Mouse (Mus musculus): ENCODE data around the gene Dpy19l1. TPM values are rescaled to one million over a fixed set of nuclear protein-coding genes. Genes with fewer than 3 reads are reported as not detected.

The Dpy19l1 gene
- polyA plus RNA-seq (2012) = 0.31 and 0.51 TPM in 2 replicates

- TF ChIP-seq GATA1 (IDR thresholded peaks at IDR 0.05; ENCODE audit: low read length) (no peak), TAL1 (IDR thresholded peaks at IDR 0.05; ENCODE audit: low read length) (no peak)
- peak within 1 kb of the TSS; percentile 85 for H3K4me3 ChIP-seq (replicated peaks)
- no peaks in the 10 kb centered on the region for H3K27me3 ChIP-seq (ENCODE audit: control insufficient read depth)
- H3K36me3 ChIP-seq (ENCODE audit: control insufficient read depth) = peaks cover 6% of the 10 kb centered on the region
- 0 out of 2 replicates have a peak, but pooled peaks cover 2% of the 10 kb centered on the region for H3K9me3 ChIP-seq (ENCODE audit: control insufficient read depth, low read length)
- peaks cover 47% of the 10 kb centered on the region for H3K4me1 ChIP-seq (ENCODE audit: control insufficient read depth)
Measured at GRCm38 (mm10) chr9:24503067-24503857, at the start of gene Dpy19l1. TSS of gene Dpy19l1 (minus strand) at chr9:24503140.

- Histone ChIP-seq H3K36me3 (ENCODE audit: control insufficient read depth) (no peaks in the 10 kb centered on the region), H3K4me1 (ENCODE audit: control insufficient read depth) (no peaks in the 10 kb centered on the region), H3K4me3 (replicated peaks) (no peak overlapping the region), H3K27me3 (ENCODE audit: control insufficient read depth) (no peaks in the 10 kb centered on the region), H3K9me3 (ENCODE audit: control insufficient read depth, low read length) (no peaks in the 10 kb centered on the region)
- no peak for TF ChIP-seq TAL1 (IDR thresholded peaks at IDR 0.05; ENCODE audit: low read length)
- TF ChIP-seq GATA1 (IDR thresholded peaks at IDR 0.05; ENCODE audit: low read length) = no peak
Measured at GRCm38 (mm10) chr9:24538159-24538558, 35.2 kb upstream of the Dpy19l1 start.

DNA sequence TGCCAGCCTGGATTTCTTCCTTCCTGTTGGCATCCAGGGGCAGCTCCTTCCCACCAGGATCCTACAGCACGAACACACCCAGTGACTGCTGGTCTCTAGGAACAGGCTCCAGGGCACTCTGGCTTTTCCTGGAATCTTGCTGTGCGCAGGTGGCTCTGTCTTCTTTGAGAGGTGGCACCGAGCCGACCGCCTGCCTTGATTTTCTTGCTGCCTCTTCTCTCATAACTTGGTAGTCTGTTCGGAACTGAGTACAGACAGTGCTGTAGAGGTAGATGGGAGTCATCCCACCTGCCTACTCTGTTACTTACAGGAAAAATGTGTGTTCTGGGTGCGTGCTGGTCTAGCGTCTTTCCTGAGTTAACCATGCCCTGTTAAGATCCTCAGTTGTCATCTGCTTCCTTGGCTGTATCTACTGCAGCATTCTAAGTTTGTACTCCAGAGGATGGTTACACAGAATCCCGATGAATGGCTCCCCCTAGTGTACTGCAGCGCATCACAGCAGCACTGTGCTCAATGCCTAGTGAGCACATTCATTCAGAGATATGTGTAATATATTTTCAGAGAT lies 13.7 kb upstream of the Dpy19l1 start:
- H3K36me3 ChIP-seq (ENCODE audit: control insufficient read depth) = no peaks in the 10 kb centered on the region
- no peak overlapping the region for H3K4me3 ChIP-seq (replicated peaks)
- TF ChIP-seq TAL1 (IDR thresholded peaks at IDR 0.05; ENCODE audit: low read length) (no peak), GATA1 (IDR thresholded peaks at IDR 0.05; ENCODE audit: low read length) (no peak)
- no peaks in the 10 kb centered on the region for H3K27me3 ChIP-seq (ENCODE audit: control insufficient read depth)
- no peaks in the 10 kb centered on the region for H3K9me3 ChIP-seq (ENCODE audit: control insufficient read depth, low read length)
- H3K4me1 ChIP-seq (ENCODE audit: control insufficient read depth) = no peaks in the 10 kb centered on the region

GRCm38 (mm10) chr9:24514078-24514469 lies 11.1 kb upstream of the Dpy19l1 start:
- TF ChIP-seq TAL1 (IDR thresholded peaks at IDR 0.05; ENCODE audit: low read length) = no peak
- TF ChIP-seq GATA1 (IDR thresholded peaks at IDR 0.05; ENCODE audit: low read length) = no peak
- no peaks in the 10 kb centered on the region for H3K27me3 ChIP-seq (ENCODE audit: control insufficient read depth)
- no peaks in the 10 kb centered on the region for H3K4me1 ChIP-seq (ENCODE audit: control insufficient read depth)
- no peaks in the 10 kb centered on the region for H3K9me3 ChIP-seq (ENCODE audit: control insufficient read depth, low read length)
- no peaks in the 10 kb centered on the region for H3K36me3 ChIP-seq (ENCODE audit: control insufficient read depth)
- no peak overlapping the region for H3K4me3 ChIP-seq (replicated peaks)

DNA sequence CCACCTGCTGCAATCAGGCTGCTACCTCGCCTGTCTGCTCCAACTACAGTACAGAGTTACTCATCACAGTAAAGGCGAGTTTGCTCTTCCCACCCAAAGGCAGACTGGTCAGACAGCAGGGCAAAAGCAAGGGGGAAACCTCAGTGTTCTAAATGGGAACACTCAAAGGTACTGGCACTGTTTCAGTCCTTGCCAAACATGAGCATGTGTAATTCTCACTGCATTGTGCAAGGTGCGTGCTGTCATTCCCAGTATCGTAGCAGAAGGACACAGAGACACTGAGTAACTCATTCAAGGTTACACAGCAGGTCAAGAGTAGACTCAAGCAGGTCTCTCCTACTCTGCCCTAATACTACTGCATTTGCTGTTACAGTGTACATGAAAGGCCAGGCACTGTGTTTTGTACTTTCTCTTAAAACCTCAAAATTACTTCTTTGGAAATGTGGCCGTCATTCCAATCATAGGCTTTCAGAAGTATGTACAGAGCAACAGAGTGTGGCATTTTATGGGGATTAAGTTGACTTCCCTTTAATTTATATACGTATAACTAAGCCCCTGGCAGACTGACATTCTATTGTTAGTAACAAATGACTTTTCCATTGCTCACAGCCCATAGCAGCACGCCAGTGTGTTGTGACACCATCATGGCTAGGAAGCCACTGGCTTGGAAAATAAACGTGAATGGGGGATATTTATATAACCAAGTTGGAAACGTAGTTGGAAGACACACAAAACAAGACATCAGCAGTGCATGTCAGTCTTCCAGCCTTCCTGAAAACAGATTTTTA lies 10.5 kb upstream of the Dpy19l1 start:
- H3K4me3 ChIP-seq (replicated peaks) = no peak overlapping the region
- H3K4me1 ChIP-seq (ENCODE audit: control insufficient read depth) = no peaks in the 10 kb centered on the region
- H3K9me3 ChIP-seq (ENCODE audit: control insufficient read depth, low read length) = no peaks in the 10 kb centered on the region
- H3K36me3 ChIP-seq (ENCODE audit: control insufficient read depth) = no peaks in the 10 kb centered on the region
- TF ChIP-seq GATA1 (IDR thresholded peaks at IDR 0.05; ENCODE audit: low read length) = no peak
- TF ChIP-seq TAL1 (IDR thresholded peaks at IDR 0.05; ENCODE audit: low read length) = no peak
- no peaks in the 10 kb centered on the region for H3K27me3 ChIP-seq (ENCODE audit: control insufficient read depth)

DNA sequence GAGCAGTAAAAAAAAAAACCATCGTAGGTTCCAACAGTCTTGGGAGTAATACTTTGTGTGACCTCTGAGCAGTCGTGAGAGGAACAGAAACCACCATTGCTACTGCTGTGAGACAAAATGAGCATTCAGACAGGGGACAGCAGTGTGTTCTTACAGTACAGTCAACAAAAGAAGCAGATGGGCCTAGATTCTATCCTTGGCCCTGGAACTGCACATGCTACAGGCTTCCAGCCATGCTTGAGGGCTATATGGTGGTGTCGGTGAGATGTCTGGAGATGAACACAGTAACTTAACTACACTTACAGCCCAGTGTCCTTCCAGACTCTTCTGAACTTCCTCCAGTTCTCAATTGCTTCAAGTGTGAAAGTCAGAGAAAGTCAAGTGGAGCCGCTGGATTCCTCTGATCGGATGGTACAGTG lies 9.2 kb upstream of the Dpy19l1 start:
- Histone ChIP-seq H3K4me3 (replicated peaks) (no peak overlapping the region), H3K9me3 (ENCODE audit: control insufficient read depth, low read length) (no peaks in the 10 kb centered on the region), H3K36me3 (ENCODE audit: control insufficient read depth) (no peaks in the 10 kb centered on the region), H3K27me3 (ENCODE audit: control insufficient read depth) (no peaks in the 10 kb centered on the region), H3K4me1 (ENCODE audit: control insufficient read depth) (no peaks in the 10 kb centered on the region)
- TF ChIP-seq TAL1 (IDR thresholded peaks at IDR 0.05; ENCODE audit: low read length) (no peak), GATA1 (IDR thresholded peaks at IDR 0.05; ENCODE audit: low read length) (no peak)

- Histone ChIP-seq H3K36me3 (ENCODE audit: control insufficient read depth) (no peaks in the 10 kb centered on the region), H3K27me3 (ENCODE audit: control insufficient read depth) (no peaks in the 10 kb centered on the region), H3K4me1 (ENCODE audit: control insufficient read depth) (no peaks in the 10 kb centered on the region), H3K4me3 (replicated peaks) (no peak overlapping the region), H3K9me3 (ENCODE audit: control insufficient read depth, low read length) (no peaks in the 10 kb centered on the region)
- TF ChIP-seq GATA1 (IDR thresholded peaks at IDR 0.05; ENCODE audit: low read length) (no peak), TAL1 (IDR thresholded peaks at IDR 0.05; ENCODE audit: low read length) (no peak)
Measured at GRCm38 (mm10) chr9:24511371-24512120, 8.6 kb upstream of the Dpy19l1 start.

DNA sequence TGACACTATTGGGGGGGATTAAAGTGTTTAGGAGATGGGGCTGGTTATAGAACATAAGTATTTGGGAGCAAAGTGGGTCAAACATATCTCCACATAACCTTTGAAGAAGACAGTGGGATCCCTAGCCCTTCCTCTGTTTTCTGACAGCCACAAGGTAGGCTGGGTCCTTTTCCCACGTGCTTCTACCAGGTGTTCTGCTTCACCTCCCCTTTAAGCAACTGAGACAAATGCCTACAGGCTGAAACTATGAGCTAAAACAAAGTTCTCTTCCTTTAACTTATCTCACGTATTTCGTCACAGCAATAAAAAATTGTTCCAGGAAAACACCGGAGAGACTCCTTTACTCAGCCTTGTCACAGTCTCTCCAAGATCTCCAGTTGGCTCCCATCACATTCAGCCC lies 5.9 kb upstream of the Dpy19l1 start:
- Histone ChIP-seq H3K9me3 (ENCODE audit: control insufficient read depth, low read length) (no peaks in the 10 kb centered on the region), H3K27me3 (ENCODE audit: control insufficient read depth) (no peaks in the 10 kb centered on the region), H3K36me3 (ENCODE audit: control insufficient read depth) (no peaks in the 10 kb centered on the region), H3K4me3 (replicated peaks) (no peak overlapping the region), H3K4me1 (ENCODE audit: control insufficient read depth) (peaks cover 9% of the 10 kb centered on the region)
- TF ChIP-seq GATA1 (IDR thresholded peaks at IDR 0.05; ENCODE audit: low read length) (no peak), TAL1 (IDR thresholded peaks at IDR 0.05; ENCODE audit: low read length) (no peak)
